ENCODE assay signal across 12 mouse cellular contexts in genomic region chr4:120259356-120260181, GRCm38 (mm10). TPM values are rescaled to one million over a fixed set of nuclear protein-coding genes. Genes with fewer than 3 reads are reported as not detected.
DNase-seq lines count a peak whose midpoint lies in the region; ATAC-seq and TF ChIP-seq lines count a peak whose summit lies in the region.
"Had no signal": no experiment of that assay in that cellular context is flagged by ENCODE, and none has a peak within 500 bp of the region (broad histone marks: within the 10 kb centered on the region; RNA-seq: fewer than 3 reads in every experiment).

No protein-coding gene starts in this region.

- peaks cover 20% of the 10 kb centered on the region for H3K27me3 ChIP-seq in midbrain, embryonic 13.5 days
- H3K27me3 ChIP-seq in midbrain, embryonic 10.5 days (ENCODE audit: low read depth, poor library complexity, severe bottlenecking), result peaks cover 98% of the 10 kb centered on the region
- H3K27me3 ChIP-seq: Patski had no signal

- peaks cover 66% of the 10 kb centered on the region for H3K4me1 ChIP-seq in midbrain, embryonic 13.5 days (replicated peaks)
- peaks cover 42% of the 10 kb centered on the region for H3K4me1 ChIP-seq in midbrain, embryonic 10.5 days

- ATAC-seq in cerebellum, adult (ENCODE audit: insufficient number of reproducible peaks, low FRiP score, low TSS enrichment), result no peak
- 0 out of 2 replicates have a peak, but pooled peaks have one; percentile 3 for ATAC-seq in midbrain, embryonic 13.5 days
- ATAC-seq: Patski had no signal

- H3K4me2 ChIP-seq in midbrain, embryonic 13.5 days (replicated peaks), result no peak overlapping the region; the same call in 1 of the 2 replicates

- H3K36me3 ChIP-seq in midbrain, embryonic 13.5 days, result no peaks in the 10 kb centered on the region
- H3K36me3 ChIP-seq in midbrain, embryonic 10.5 days, result no peaks in the 10 kb centered on the region

- no peak for TF ChIP-seq CTCF in layer of hippocampus, adult 2 months (conservative IDR thresholded peaks at IDR 0.05)

- H3K27ac ChIP-seq in midbrain, embryonic 13.5 days, result peak overlapping the region; percentile 41; the same call in 1 of the 2 replicates
- no peak overlapping the region for H3K27ac ChIP-seq in midbrain, embryonic 10.5 days (replicated peaks)
- H3K27ac ChIP-seq in layer of hippocampus, adult 2 months, result peak overlapping the region; percentile 82

- WGBS in midbrain, embryonic 13.5 days, result 42% methylated on average over 21 of the region's 21 CpGs
- 49% methylated on average over 21 of the region's 21 CpGs for WGBS in midbrain, embryonic 10.5 days

- H3K9me3 ChIP-seq in midbrain, embryonic 13.5 days, result no peaks in the 10 kb centered on the region
- no peaks in the 10 kb centered on the region for H3K9me3 ChIP-seq in midbrain, embryonic 10.5 days (replicated peaks)

- no peak overlapping the region for H3K4me3 ChIP-seq in midbrain, embryonic 13.5 days (replicated peaks)
- H3K4me3 ChIP-seq in midbrain, embryonic 10.5 days, result no peak overlapping the region
- peak overlapping the region; percentile 4; the same call in 1 of the 2 replicates for H3K4me3 ChIP-seq in layer of hippocampus, adult 2 months

- peak; percentile 68 to 71 for DNase-seq in cerebellum, postnatal 14 days
- no peak for DNase-seq in midbrain, embryonic 10.5 days (ENCODE audit: low spot score)
- DNase-seq in layer of hippocampus, adult 2 months (ENCODE audit: low spot score in 2 of 2), result peak; percentile 79 to 83
- peak; percentile 64 to 70 for DNase-seq in right cerebral cortex, adult 2 months (ENCODE audit: low spot score in 2 of 2)
- DNase-seq in testis, postnatal 14 days (ENCODE audit: low spot score), result no peak
- DNase-seq in thymus, postnatal 36 days, result no peak
- DNase-seq: cerebellum, adult 9-11 months; kidney, postnatal 14 days had no signal

- H3K9ac ChIP-seq in midbrain, embryonic 13.5 days (replicated peaks), result no peak overlapping the region; the same call in 1 of the 2 replicates

RNA-seq across cellular contexts. Expression of gene Foxo6, which starts 27.6 kb away (rescaled TPM):
- polyA plus RNA-seq in midbrain, embryonic 13.5 days (2015; fragmentation: Nextera tagmentation; extraction: Ambion mirVana), result 0.69 and 0.77 TPM in 2 replicates
- polyA plus RNA-seq in midbrain, embryonic 10.5 days (2016; fragmentation: Nextera tagmentation; extraction: Ambion mirVana), result 0.07 TPM in 2 replicates
- total RNA-seq in layer of hippocampus, adult 2 months (2021), result 10 to 100 TPM; 32.8 to 32.9 TPM
- total RNA-seq: megakaryocyte progenitor cell, adult 5-6 weeks had no signal

Comparison
In these comparisons a context has a peak if more than half of its experiments do, and no peak if none do; other contexts are left out.
1. DNase-seq: peak in cerebellum, postnatal 14 days (2 of 2), layer of hippocampus, adult 2 months (2 of 2) and right cerebral cortex, adult 2 months (2 of 2); none in midbrain, embryonic 10.5 days (single experiment), testis, postnatal 14 days (single experiment) and thymus, postnatal 36 days (0 of 2).